Mouse (Mus musculus) thymus, adult 2 months (tissue): ENCODE data around the gene Dcaf8. TPM values are rescaled to one million over a fixed set of nuclear protein-coding genes. Genes with fewer than 3 reads are reported as not detected.
A peak's percentile ranks its signal among the peaks of the same experiment; 100 is the strongest.

Source experiments
- DNase-seq: peaks from one replicate; pipeline ENCODE4 v3.0.0; 2021
- H3K27ac ChIP-seq: fragments of 200-500 bp; 2 replicates; pipeline ENCODE4 v1.5.1; 2012; ENCODE audit warnings: low read length, control low read depth; ENCODE audit not compliant: control insufficient read depth, insufficient read depth
- H3K27me3 ChIP-seq: fragments of 200-500 bp; 2 replicates; pipeline ENCODE4 v1.6.1; 2012; ENCODE audit warnings: mild to moderate bottlenecking, low read length, moderate library complexity, mixed read lengths; ENCODE audit not compliant: control insufficient read depth, insufficient read depth
- H3K36me3 ChIP-seq: fragments of 200-500 bp; 2 replicates; pipeline ENCODE4 v1.6.1; 2012; ENCODE audit warnings: mild to moderate bottlenecking, low read length, moderate library complexity; ENCODE audit not compliant: control insufficient read depth, insufficient read depth
- H3K4me1 ChIP-seq: fragments of 200-500 bp; replicated peaks from 2 replicates; pipeline ENCODE4 v1.6.1; 2012; ENCODE audit warnings: low read length; ENCODE audit not compliant: control insufficient read depth, insufficient read depth
- H3K4me3 ChIP-seq: fragments of 200-500 bp; 2 replicates; pipeline ENCODE4 v1.5.1; 2012; ENCODE audit warnings: mild to moderate bottlenecking, low read length, control low read depth, moderate library complexity; ENCODE audit not compliant: control insufficient read depth, insufficient read depth
- CTCF ChIP-seq: fragments of 200-500 bp; IDR thresholded peaks from 2 replicates; pipeline ENCODE4 v1.5.1; 2012; ENCODE audit warnings: mild to moderate bottlenecking, control low read depth, low read length, moderate library complexity, borderline replicate concordance; ENCODE audit not compliant: control insufficient read depth, poor library complexity, insufficient read depth; ENCODE audit errors: extremely low read depth
- POLR2A ChIP-seq: fragments of 200-500 bp; IDR thresholded peaks from 2 replicates; pipeline ENCODE4 v1.6.1; 2012; ENCODE audit warnings: mild to moderate bottlenecking, low read length, control low read depth, moderate library complexity; ENCODE audit not compliant: control insufficient read depth, poor library complexity, insufficient read depth; ENCODE audit errors: extremely low read depth
- WGBS: fragments of 180-500 bp; shearing (Covaris S2); methylation state at CpG from one replicate; pipeline ENCODE4 v1.1.7; 2018; 5-methylcytosine and 5-hydroxymethylcytosine counted together
- polyA plus RNA-seq: library from polyadenylated mRNA; depleted of rRNA; stranded (reverse); fragments of >200 nt; gene quantifications from 2 replicates; pipeline ENCODE4 v1.2.3, GENCODE M21; 2012

Gene Dcaf8
- polyA plus RNA-seq, 1 experiment: 79.7 TPM

- Histone ChIP-seq H3K27me3 (no peaks in the 10 kb centered on the region), H3K4me1 (peaks cover 12% of the 10 kb centered on the region), H3K36me3 (no peaks in the 10 kb centered on the region), H3K27ac (no peak within 1 kb of the TSS), H3K4me3 (peak within 1 kb of the TSS; percentile 64)
- 2% methylated on average over 40 of the region's 40 CpGs for WGBS
- no peak for TF ChIP-seq POLR2A
- TF ChIP-seq CTCF: no peak
- peak; percentile 66 for DNase-seq
These were observed 58.4 kb downstream of the Dcaf8 start, which contains the start of gene Pea15a for GRCm38 (mm10) chr1:172206141-172206917. Gene Pea15a (minus strand): TSS chr1:172206804.

GRCm38 (mm10) chr1:172207111-172207584 lies 59.3 kb downstream of the Dcaf8 start:
- TF ChIP-seq CTCF (no peak), POLR2A (no peak)
- Histone ChIP-seq H3K27ac (no peak overlapping the region), H3K36me3 (no peaks in the 10 kb centered on the region), H3K4me3 (no peak overlapping the region), H3K4me1 (peaks cover 12% of the 10 kb centered on the region), H3K27me3 (no peaks in the 10 kb centered on the region)
- WGBS: 52% methylated on average over 7 of the region's 7 CpGs
- no peak for DNase-seq

DNA sequence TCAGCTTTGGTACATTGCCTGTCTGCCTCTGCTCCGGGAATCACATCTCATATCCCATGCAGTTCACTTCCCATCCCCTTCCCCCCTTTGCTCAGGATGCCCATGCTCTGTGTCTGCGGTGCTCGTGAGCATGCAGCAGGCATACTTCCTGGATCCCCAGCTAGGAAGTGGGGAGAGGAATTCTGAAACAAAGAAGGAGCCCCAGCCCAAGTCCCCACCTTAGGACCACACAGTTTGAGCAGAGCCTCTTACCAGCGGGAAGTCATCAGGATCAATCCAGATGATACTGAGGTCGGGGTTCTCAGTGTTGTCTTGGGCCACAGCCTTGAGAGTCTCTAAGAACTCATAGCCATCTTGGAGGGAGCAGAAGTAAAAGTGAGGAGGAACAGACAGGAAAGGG lies 64.9 kb downstream of the Dcaf8 start:
- H3K27ac ChIP-seq: no peak overlapping the region
- TF ChIP-seq POLR2A: no peak
- TF ChIP-seq CTCF: no peak
- no peak for DNase-seq
- H3K36me3 ChIP-seq: no peaks in the 10 kb centered on the region
- H3K4me1 ChIP-seq: peaks cover 8% of the 10 kb centered on the region
- no peaks in the 10 kb centered on the region for H3K27me3 ChIP-seq
- H3K4me3 ChIP-seq: no peak overlapping the region
- WGBS: 91% methylated on average over 5 of the region's 5 CpGs

- no peaks in the 10 kb centered on the region for H3K36me3 ChIP-seq
- H3K4me3 ChIP-seq: no peak overlapping the region
- H3K4me1 ChIP-seq: peaks cover 8% of the 10 kb centered on the region
- H3K27ac ChIP-seq: no peak overlapping the region
- no peaks in the 10 kb centered on the region for H3K27me3 ChIP-seq
- TF ChIP-seq CTCF: no peak
- WGBS: 93% methylated on average over 4 of the region's 4 CpGs
- no peak for DNase-seq
These were observed 65.9 kb downstream of the Dcaf8 start for GRCm38 (mm10) chr1:172213771-172214170.

GRCm38 (mm10) chr1:172214748-172215147 lies 66.9 kb downstream of the Dcaf8 start:
- DNase-seq: no peak

DNA sequence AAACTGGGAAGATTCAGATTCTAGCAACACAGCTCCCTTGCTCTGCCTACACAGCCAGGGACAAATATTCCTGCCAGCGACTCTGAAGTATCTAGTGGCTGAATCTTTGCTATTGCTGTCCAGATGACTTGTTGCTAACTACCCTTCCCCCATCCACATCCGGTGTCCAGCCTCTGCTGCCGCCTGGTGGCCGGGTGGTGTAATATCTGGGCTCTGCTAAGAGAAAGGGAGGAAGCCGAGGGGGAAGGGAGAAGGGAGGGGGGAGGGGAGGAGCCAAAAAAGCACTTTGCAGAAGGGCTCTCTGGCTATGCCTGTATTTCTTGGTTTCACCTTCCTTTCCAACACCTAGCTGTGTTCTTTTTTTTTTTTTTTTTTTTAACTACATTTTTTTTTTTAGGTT lies 69.3 kb downstream of the Dcaf8 start:
- Histone ChIP-seq H3K4me3 (peak overlapping the region; percentile 18; the same call in 1 of the 2 replicates), H3K27ac (peak overlapping the region; percentile 32), H3K27me3 (no peaks in the 10 kb centered on the region), H3K4me1 (peaks cover 8% of the 10 kb centered on the region), H3K36me3 (no peaks in the 10 kb centered on the region)
- WGBS: 0% methylated on average over 5 of the region's 5 CpGs
- no peak for TF ChIP-seq POLR2A
- TF ChIP-seq CTCF: peak; percentile 93
- DNase-seq: peak; percentile 96

More at GRCm38 (mm10) chr1:172214748-172215147, 66.9 kb downstream of the Dcaf8 start:
- Histone ChIP-seq H3K27me3 (no peaks in the 10 kb centered on the region), H3K27ac (no peak overlapping the region), H3K4me1 (peaks cover 8% of the 10 kb centered on the region), H3K36me3 (no peaks in the 10 kb centered on the region), H3K4me3 (no peak overlapping the region)
- WGBS: 49% methylated on average over 3 of the region's 3 CpGs
- TF ChIP-seq POLR2A (no peak), CTCF (no peak)
